Mouse (Mus musculus) embryo, embryonic 11 days (tissue): Measurements from ENCODE around the gene Sppl3.

Experiments
- DNase-seq: peaks from one replicate; pipeline ENCODE4 v3.0.0-alpha.2; 2015

The Sppl3 gene

GRCm38 (mm10) chr5:115010577-115011216 lies at the start of gene Sppl3:
Gene Sppl3, plus strand, starts transcription at chr5:115011137.
- peak; percentile 98 for DNase-seq

GRCm38 (mm10) chr5:114961590-114962360 lies 49.2 kb upstream of the Sppl3 start:
- peak; percentile 41 for DNase-seq

- no peak for DNase-seq
These were observed 46.5 kb upstream of the Sppl3 start for GRCm38 (mm10) chr5:114964315-114964966.

GRCm38 (mm10) chr5:114964967-114965898 lies 45.7 kb upstream of the Sppl3 start:
- no peak for DNase-seq

- no peak for DNase-seq
These were observed 43.2 kb upstream of the Sppl3 start for GRCm38 (mm10) chr5:114967523-114968268.

- no peak for DNase-seq
These were observed 42.3 kb upstream of the Sppl3 start for GRCm38 (mm10) chr5:114968651-114969050.

GRCm38 (mm10) chr5:114969064-114969463 lies 41.9 kb upstream of the Sppl3 start:
- no peak for DNase-seq

- no peak for DNase-seq
These were observed 41.2 kb upstream of the Sppl3 start for GRCm38 (mm10) chr5:114969609-114970215.

- DNase-seq: no peak
These were observed 40.1 kb upstream of the Sppl3 start, which contains the start of gene Hnf1a for GRCm38 (mm10) chr5:114970824-114971227. Gene Hnf1a, minus strand, starts transcription at chr5:114971094.

- no peak for DNase-seq
These were observed 38.7 kb upstream of the Sppl3 start for GRCm38 (mm10) chr5:114972201-114972600.

- DNase-seq: no peak
These were observed 37.8 kb upstream of the Sppl3 start for GRCm38 (mm10) chr5:114973131-114973530.

- no peak for DNase-seq
These were observed 34.0 kb upstream of the Sppl3 start for GRCm38 (mm10) chr5:114976935-114977334.

- DNase-seq: no peak
These were observed 32.5 kb upstream of the Sppl3 start for GRCm38 (mm10) chr5:114978473-114978872.

GRCm38 (mm10) chr5:114978888-114979249 lies 32.1 kb upstream of the Sppl3 start:
- DNase-seq: peak; percentile 72

GRCm38 (mm10) chr5:114979250-114980121 lies 31.5 kb upstream of the Sppl3 start:
- peak; percentile 78 for DNase-seq

GRCm38 (mm10) chr5:114980122-114980748 lies 30.7 kb upstream of the Sppl3 start:
- DNase-seq: peak; percentile 22

GRCm38 (mm10) chr5:114982001-114982400 lies 28.9 kb upstream of the Sppl3 start:
- no peak for DNase-seq

- no peak for DNase-seq
These were observed 25.9 kb upstream of the Sppl3 start for GRCm38 (mm10) chr5:114985074-114985473.

- no peak for DNase-seq
These were observed 14.5 kb upstream of the Sppl3 start for GRCm38 (mm10) chr5:114996447-114996846.

GRCm38 (mm10) chr5:114997327-114997726 lies 13.6 kb upstream of the Sppl3 start:
- no peak for DNase-seq
